Mouse (Mus musculus): ENCODE measurements at regions not wholly inside any gene's neighbourhood (a gene's known extent, or its start where the extent isn't known, plus 50 kb on each side); places are given as distances from the start of the nearest gene placed in this dataset.

MicroRNAs in the stretch of these regions (microRNA counts, 519-probe panel; counts per million panel counts)
- microRNA mmu-miR-184: 2,801 counts per million, percentile 34 among the panel's probes with 10 or more counts

Small RNA genes lying in the stretch of these regions (microRNA-seq; reads per million reads assigned to microRNA genes)
- 117 reads per million, percentile 43 among the genes with 10 or more reads in this experiment for gene Mir184 (ENCODE audit: borderline number of aligned reads)
